Mouse (Mus musculus): ENCODE measurements around the gene Gm3488. TPM values are rescaled to one million over a fixed set of nuclear protein-coding genes. Genes with fewer than 3 reads are reported as not detected.

Gene Gm3488
- not detected in 2 replicates for polyA plus RNA-seq (2012)

GRCm38 (mm10) chr14:5501374-5501773 is at the start of gene Gm3488:
Gene Gm3488, plus strand, starts transcription at chr14:5501674.

GRCm38 (mm10) chr14:5455367-5455766 is 46.1 kb upstream of the Gm3488 start, which contains the start of gene Gm3194:
Gene Gm3194, minus strand, starts transcription at chr14:5455467.

GRCm38 (mm10) chr14:5477730-5478129 is 23.7 kb upstream of the Gm3488 start, which contains the start of gene Gm8246:
Gene Gm8246, minus strand, starts transcription at chr14:5477830.

GRCm38 (mm10) chr14:5483907-5484306 is 17.6 kb upstream of the Gm3488 start, which contains the start of gene Gm3187:
Gene Gm3187, plus strand, starts transcription at chr14:5484207.

GRCm38 (mm10) chr14:5538196-5538595 is 36.7 kb downstream of the Gm3488 start, which contains the start of gene Gm3532:
Gene Gm3532, plus strand, starts transcription at chr14:5538496.

Other genes with a start within 250 kb of the Gm3488 start
- not detected in 2 replicates for gene Gm3526, start 241.1 kb upstream of the Gm3488 start, polyA plus RNA-seq (2012)
- not detected in 2 replicates for gene Gm3542, start 166.7 kb upstream of the Gm3488 start, polyA plus RNA-seq (2012)
- not detected in 2 replicates for gene Gm3500, start 112.6 kb upstream of the Gm3488 start, polyA plus RNA-seq (2012)
- gene Gm3194, start 46.2 kb upstream of the Gm3488 start, polyA plus RNA-seq (2012), result not detected in 2 replicates
- not detected in 2 replicates for gene Gm8246, start 23.8 kb upstream of the Gm3488 start, polyA plus RNA-seq (2012)
- not detected in 2 replicates for gene Gm3187, start 17.5 kb upstream of the Gm3488 start, polyA plus RNA-seq (2012)
- not detected in 2 replicates for gene Gm3532, start 36.8 kb downstream of the Gm3488 start, polyA plus RNA-seq (2012)
- not detected in 2 replicates for gene Gm8265, start 131.4 kb downstream of the Gm3488 start, polyA plus RNA-seq (2012)
- gene Gm9603, start 185.8 kb downstream of the Gm3488 start, polyA plus RNA-seq (2012), result not detected in 2 replicates
- gene Gm3373, start 239.9 kb downstream of the Gm3488 start, polyA plus RNA-seq (2012), result not detected in 2 replicates